Mouse (Mus musculus): ENCODE measurements around the gene Dot1l. TPM values are rescaled to one million over a fixed set of nuclear protein-coding genes. Genes with fewer than 3 reads are reported as not detected.

Gene Dot1l
- 10 to 100 TPM; 19.2 to 24.8 TPM for total RNA-seq (2021)
- long read RNA-seq, experiment 1, full-length matches to known transcripts: 1 of 11 reads
- long read RNA-seq, experiment 1, partial matches to known transcripts: 1 of 11 reads
- long read RNA-seq, experiment 1, other reads (novel, unspliced or antisense): 9 of 11 reads
- long read RNA-seq, experiment 2, partial matches to known transcripts: 5 of 21 reads
- long read RNA-seq, experiment 2, other reads (novel, unspliced or antisense): 16 of 21 reads

- DNase-seq: peak; percentile 95 to 98
- intact Hi-C loops (cut with DNase I): no loop called here
These were observed at the start of gene Dot1l for GRCm38 (mm10) chr10:80754594-80755290. Gene Dot1l, plus strand, starts transcription at chr10:80755206.

- DNase-seq: no peak
- intact Hi-C loops (cut with DNase I): loop anchor here (10.0 kb wide), 1 partner anchor 271 kb away; the partner anchor contains the start of gene Tcf3
These were observed 49.5 kb upstream of the Dot1l start for GRCm38 (mm10) chr10:80705479-80705878.

- intact Hi-C loops (cut with DNase I): no loop called here
These were observed 44.2 kb upstream of the Dot1l start for GRCm38 (mm10) chr10:80710834-80711233.

GRCm38 (mm10) chr10:80717281-80717680 lies 37.7 kb upstream of the Dot1l start:
- intact Hi-C loops (cut with DNase I): no loop called here
- no peak for DNase-seq

More at GRCm38 (mm10) chr10:80710834-80711233, 44.2 kb upstream of the Dot1l start:
- DNase-seq: no peak

GRCm38 (mm10) chr10:80727369-80728127 lies 27.5 kb upstream of the Dot1l start:
- DNase-seq: no peak
- intact Hi-C loops (cut with DNase I): no loop called here

- intact Hi-C loops (cut with DNase I): no loop called here
- DNase-seq: no peak
These were observed 22.4 kb upstream of the Dot1l start for GRCm38 (mm10) chr10:80732611-80733101.

DNA sequence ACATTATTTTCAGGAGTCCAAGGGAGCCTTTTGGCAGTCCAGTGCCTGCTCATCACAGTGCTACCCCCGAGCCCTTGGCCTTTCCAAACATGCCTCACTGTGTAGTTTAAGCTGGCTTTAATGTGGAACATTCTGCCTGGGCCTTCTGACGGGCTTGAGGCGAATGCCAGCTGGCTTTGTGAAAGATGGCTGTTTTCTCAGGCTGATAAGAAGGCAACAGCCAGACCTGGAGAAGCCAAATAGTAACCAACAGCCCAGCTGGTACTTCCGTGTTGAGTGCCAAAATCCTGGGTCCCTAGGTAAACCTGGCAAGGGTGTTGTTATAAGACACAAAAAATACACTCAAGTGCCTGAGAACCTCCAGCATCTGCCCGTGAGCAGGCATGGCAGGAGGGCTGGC lies 18.3 kb upstream of the Dot1l start:
- intact Hi-C loops (cut with DNase I): no loop called here
- DNase-seq: no peak

DNA sequence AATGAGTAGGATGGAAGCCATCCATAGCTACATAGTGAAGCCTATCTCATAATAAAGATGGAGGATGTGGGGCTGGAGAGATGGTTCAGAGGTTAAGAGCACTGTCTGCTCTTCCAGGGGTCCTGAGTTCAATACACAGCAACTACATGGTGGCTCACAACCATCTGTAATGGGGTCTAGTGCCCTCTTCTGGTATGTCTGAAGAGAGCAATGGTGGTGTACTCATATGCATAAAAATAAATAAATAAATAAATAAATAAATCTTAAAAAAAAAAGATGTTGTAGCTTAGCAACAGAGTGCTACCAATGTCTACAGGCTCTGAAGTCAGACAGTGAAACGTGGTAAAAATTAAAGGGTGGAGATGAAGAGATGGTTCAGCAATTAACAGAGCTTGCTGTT lies 16.3 kb upstream of the Dot1l start:
- intact Hi-C loops (cut with DNase I): no loop called here
- no peak for DNase-seq

- DNase-seq: no peak
- intact Hi-C loops (cut with DNase I): no loop called here
These were observed 13.9 kb upstream of the Dot1l start for GRCm38 (mm10) chr10:80741146-80741545.

GRCm38 (mm10) chr10:80741634-80742179 lies 13.3 kb upstream of the Dot1l start:
- no peak for DNase-seq
- intact Hi-C loops (cut with DNase I): no loop called here

GRCm38 (mm10) chr10:80742180-80742978 lies 12.6 kb upstream of the Dot1l start, which contains the start of gene Ap3d1:
Gene Ap3d1, minus strand, starts transcription at chr10:80742264.
- intact Hi-C loops (cut with DNase I): no loop called here
- peak; percentile 96 to 97 for DNase-seq

GRCm38 (mm10) chr10:80744262-80744661 lies 10.7 kb upstream of the Dot1l start:
- intact Hi-C loops (cut with DNase I): no loop called here
- peak in 1 of 2 experiments; percentile 30 for DNase-seq

- intact Hi-C loops (cut with DNase I): loop anchor here (5.0 kb wide), 3 partner anchors 35 to 245 kb away; no protein-coding TSS in a partner anchor
- peak; percentile 58 to 68 for DNase-seq
These were observed 7.6 kb upstream of the Dot1l start for GRCm38 (mm10) chr10:80747410-80747809.

DNA sequence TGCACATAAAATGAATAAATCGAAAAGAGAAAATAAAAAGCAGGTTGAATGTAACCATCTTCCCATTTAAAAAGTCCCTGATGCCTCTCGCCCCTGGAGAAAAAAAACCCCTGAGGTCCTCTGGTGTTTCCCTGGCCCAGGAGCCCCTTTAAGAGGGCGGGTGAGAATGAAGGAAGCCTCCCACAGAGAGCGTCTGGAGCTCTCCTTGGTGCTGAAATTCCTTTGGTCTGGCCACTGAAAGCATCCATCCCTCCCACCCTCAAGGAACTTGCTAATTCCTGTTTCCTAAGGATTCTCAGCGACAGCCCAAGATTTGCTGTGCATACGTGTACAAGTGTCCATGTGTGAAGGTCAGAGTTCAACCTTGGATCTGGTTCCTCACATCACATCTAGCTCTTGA lies 6.4 kb upstream of the Dot1l start:
- intact Hi-C loops (cut with DNase I): loop anchor here (2.0 to 5.0 kb wide), 4 partner anchors 34 to 244 kb away; no protein-coding TSS in a partner anchor

DNA sequence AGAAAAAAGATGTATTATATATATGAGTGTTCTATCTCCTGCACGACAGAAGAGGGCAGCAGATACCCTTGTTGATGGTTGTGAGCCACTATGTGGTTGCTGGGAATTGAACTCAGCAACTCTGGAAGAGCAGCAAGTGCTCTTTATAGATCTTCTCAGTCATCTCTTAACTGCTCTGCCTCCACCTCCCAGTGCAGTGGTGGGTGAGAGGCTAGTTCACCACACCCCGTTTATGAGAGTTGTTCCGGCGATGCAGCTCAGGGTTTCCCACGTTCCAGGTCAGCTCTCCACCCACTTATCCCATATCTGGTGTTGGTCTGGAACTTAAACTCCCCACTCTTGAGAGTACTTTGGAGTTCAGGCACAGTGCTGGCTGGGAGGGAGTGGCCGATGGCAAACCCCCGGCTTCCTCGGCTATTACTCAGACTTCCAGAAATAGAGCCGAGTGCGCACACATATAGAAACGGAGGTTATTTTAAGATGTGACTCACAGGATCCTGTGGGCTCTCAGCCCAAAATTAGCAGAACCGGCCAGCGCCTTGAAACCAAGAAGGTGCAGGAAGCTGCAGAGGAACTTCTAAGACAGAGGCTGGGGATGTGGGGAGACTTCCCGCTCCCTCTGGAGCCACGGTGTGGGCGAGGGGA lies 3.7 kb upstream of the Dot1l start:
- DNase-seq: peak; percentile 48 to 56

More for the DNA sequence above, 6.4 kb upstream of the Dot1l start:
- peak in 1 of 2 experiments; percentile 42 for DNase-seq

DNA sequence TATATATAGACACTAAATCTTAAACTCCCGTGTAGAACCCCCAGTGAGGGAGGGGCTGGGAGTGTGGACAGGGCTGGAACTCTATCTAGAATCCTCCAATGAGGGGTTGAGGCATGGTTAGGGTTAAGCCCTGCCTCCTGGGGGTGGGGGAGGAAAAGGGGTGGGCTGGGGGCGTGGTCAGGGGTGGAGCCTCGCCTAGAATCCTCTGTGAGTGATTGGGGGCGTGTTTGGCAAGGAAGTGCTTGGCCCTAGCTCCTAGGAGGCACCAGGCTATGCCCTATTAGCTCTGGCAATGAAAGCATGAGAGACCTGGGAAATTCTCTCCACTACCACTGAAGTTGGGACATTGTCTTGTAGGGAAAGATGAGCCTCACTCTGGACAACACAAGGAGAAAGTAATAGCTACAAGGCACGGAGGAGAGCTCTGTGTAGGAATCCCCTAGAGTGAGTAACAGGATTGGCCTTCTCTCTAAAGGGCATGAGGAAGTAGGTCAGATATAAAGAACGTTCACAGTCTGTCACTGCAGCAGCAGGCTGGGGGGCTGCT lies 2.9 kb upstream of the Dot1l start:
- intact Hi-C loops (cut with DNase I): no loop called here
- DNase-seq: peak; percentile 63 to 68

More for the DNA sequence above, 3.7 kb upstream of the Dot1l start:
- intact Hi-C loops (cut with DNase I): no loop called here

GRCm38 (mm10) chr10:80755291-80756015 lies 447 bp downstream of the Dot1l start:
- intact Hi-C loops (cut with DNase I): no loop called here
- no peak for DNase-seq

GRCm38 (mm10) chr10:80756099-80756498 lies 1.1 kb downstream of the Dot1l start:
- intact Hi-C loops (cut with DNase I): no loop called here
- no peak for DNase-seq

All from gastrocnemius, postnatal 36 days (tissue).